Mouse (Mus musculus) spleen, adult 2 months (tissue): ENCODE measurements at regions not wholly inside any gene's neighbourhood (a gene's known extent, or its start where the extent isn't known, plus 50 kb on each side); places are given as distances from the start of the nearest gene placed in this dataset.

Experiments used
- DNase-seq, 2 experiments: peaks; one replicate each; pipeline versions ENCODE4 v3.0.0 to v3.0.0-alpha.2; 2012 to 2021; ENCODE audit warnings: low spot score in 2 of 2, low read depth in 1 of 2
- H3K27ac ChIP-seq: fragments of 200-500 bp; 2 replicates; pipeline ENCODE4 v1.5.1; 2012; ENCODE audit warnings: low read length, inconsistent platforms; ENCODE audit not compliant: insufficient read depth
- H3K27me3 ChIP-seq: fragments of 200-500 bp; 2 replicates; pipeline ENCODE4 v1.6.1; 2012; ENCODE audit warnings: mild to moderate bottlenecking, moderate library complexity, low read length, inconsistent platforms; ENCODE audit not compliant: control insufficient read depth, insufficient read depth
- H3K36me3 ChIP-seq: fragments of 200-500 bp; 2 replicates; pipeline ENCODE4 v1.6.1; 2012; ENCODE audit warnings: mild to moderate bottlenecking, low read length, inconsistent platforms; ENCODE audit not compliant: control insufficient read depth, insufficient read depth
- H3K4me1 ChIP-seq: fragments of 200-500 bp; 2 replicates; pipeline ENCODE4 v1.6.1; 2011; ENCODE audit warnings: inconsistent platforms; ENCODE audit not compliant: control insufficient read depth, insufficient read depth, insufficient read length
- H3K4me3 ChIP-seq: fragments of 200-500 bp; 2 replicates; pipeline ENCODE4 v1.5.1; 2011; ENCODE audit warnings: mild to moderate bottlenecking, inconsistent platforms; ENCODE audit not compliant: insufficient read depth, insufficient read length; ENCODE audit errors: extremely low read depth
- CTCF ChIP-seq: fragments of 200-500 bp; IDR thresholded peaks from 2 replicates; pipeline ENCODE4 v1.5.1; 2011; ENCODE audit warnings: mild to moderate bottlenecking, inconsistent platforms; ENCODE audit not compliant: insufficient read depth, insufficient read length, insufficient replicate concordance; ENCODE audit errors: extremely low read depth
- POLR2A ChIP-seq: fragments of 200-500 bp; IDR thresholded peaks from 2 replicates; pipeline ENCODE4 v1.6.1; 2011; ENCODE audit warnings: low read depth, low read length, inconsistent platforms
- WGBS: fragments of 180-500 bp; shearing (Covaris S2); methylation state at CpG from one replicate; pipeline ENCODE4 v1.1.7; 2018; 5-methylcytosine and 5-hydroxymethylcytosine counted together

GRCm38 (mm10) chrX:12877506-12877905 lies 115.6 kb upstream of the Med14 start:
- H3K27me3 ChIP-seq: no peaks in the 10 kb centered on the region
- TF ChIP-seq CTCF: no peak
- no peak for TF ChIP-seq POLR2A
- 87% methylated on average over 4 of the region's 4 CpGs for WGBS

DNA sequence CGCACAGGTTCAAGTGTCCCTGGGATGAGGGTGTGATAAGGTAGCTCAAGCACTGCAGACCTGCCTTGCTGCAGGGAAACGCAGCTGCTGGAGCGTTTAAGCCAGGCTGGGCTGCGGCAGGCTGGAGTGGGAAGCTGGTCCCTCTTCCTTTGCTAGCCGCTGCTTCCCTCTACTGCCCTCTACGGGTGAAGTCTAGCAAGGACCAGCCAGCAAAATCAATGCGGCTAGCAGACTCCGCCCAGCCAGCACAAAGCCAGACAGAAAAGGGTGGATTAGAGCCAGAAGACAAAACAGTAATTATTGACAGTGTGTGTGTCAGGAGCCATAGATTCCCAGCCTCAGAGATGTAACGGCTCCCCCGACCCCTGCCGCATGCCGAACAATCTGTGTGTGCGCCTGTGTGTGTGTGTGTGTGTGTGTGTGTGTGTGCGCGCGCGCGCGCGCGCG lies 111.8 kb upstream of the Med14 start:
- Histone ChIP-seq H3K4me3 (peak overlapping the region; percentile 30), H3K27ac (no peak overlapping the region), H3K4me1 (no peaks in the 10 kb centered on the region), H3K36me3 (no peaks in the 10 kb centered on the region), H3K27me3 (no peaks in the 10 kb centered on the region)
- DNase-seq: peak; percentile 27 to 46
- TF ChIP-seq POLR2A: no peak
- TF ChIP-seq CTCF: peak; percentile 34; the same call in 1 of the 2 replicates
- WGBS: 61% methylated on average over 22 of the region's 22 CpGs

More at GRCm38 (mm10) chrX:12877506-12877905, 115.6 kb upstream of the Med14 start:
- H3K27ac ChIP-seq: no peak overlapping the region
- no peaks in the 10 kb centered on the region for H3K36me3 ChIP-seq
- H3K4me3 ChIP-seq: no peak overlapping the region
- no peaks in the 10 kb centered on the region for H3K4me1 ChIP-seq
- no peak for DNase-seq

DNA sequence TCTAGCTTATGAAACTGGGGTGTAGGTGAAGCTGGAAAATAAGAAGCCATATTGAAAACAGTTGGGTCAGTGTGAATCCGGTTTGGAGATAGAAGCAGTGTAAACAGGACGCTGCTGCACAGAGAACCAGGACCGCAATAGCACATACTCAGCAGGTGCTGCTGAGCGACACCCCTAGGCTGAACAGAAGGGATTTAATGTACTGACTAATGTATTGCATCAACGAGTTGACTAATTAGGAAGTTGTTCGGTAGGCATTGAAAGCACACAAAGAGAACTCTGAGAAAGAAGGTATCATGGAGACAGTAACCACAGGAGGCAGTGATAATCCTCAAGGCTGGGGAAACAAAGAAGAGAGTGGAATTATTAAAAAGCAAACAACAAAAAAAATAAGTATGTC lies 111.4 kb upstream of the Med14 start:
- no peak for TF ChIP-seq CTCF
- TF ChIP-seq POLR2A: no peak
- 58% methylated on average over 6 of the region's 6 CpGs for WGBS
- no peaks in the 10 kb centered on the region for H3K4me1 ChIP-seq
- no peak overlapping the region for H3K4me3 ChIP-seq
- H3K27ac ChIP-seq: no peak overlapping the region
- H3K36me3 ChIP-seq: no peaks in the 10 kb centered on the region
- no peaks in the 10 kb centered on the region for H3K27me3 ChIP-seq
- DNase-seq: no peak

- Histone ChIP-seq H3K4me3 (no peak overlapping the region), H3K27me3 (no peaks in the 10 kb centered on the region), H3K4me1 (no peaks in the 10 kb centered on the region), H3K27ac (no peak overlapping the region), H3K36me3 (no peaks in the 10 kb centered on the region)
- 84% methylated on average over 5 of the region's 5 CpGs for WGBS
- TF ChIP-seq CTCF: no peak
- TF ChIP-seq POLR2A: no peak
- no peak for DNase-seq
Observed at GRCm38 (mm10) chrX:12866885-12867498, 105.1 kb upstream of the Med14 start.

DNA sequence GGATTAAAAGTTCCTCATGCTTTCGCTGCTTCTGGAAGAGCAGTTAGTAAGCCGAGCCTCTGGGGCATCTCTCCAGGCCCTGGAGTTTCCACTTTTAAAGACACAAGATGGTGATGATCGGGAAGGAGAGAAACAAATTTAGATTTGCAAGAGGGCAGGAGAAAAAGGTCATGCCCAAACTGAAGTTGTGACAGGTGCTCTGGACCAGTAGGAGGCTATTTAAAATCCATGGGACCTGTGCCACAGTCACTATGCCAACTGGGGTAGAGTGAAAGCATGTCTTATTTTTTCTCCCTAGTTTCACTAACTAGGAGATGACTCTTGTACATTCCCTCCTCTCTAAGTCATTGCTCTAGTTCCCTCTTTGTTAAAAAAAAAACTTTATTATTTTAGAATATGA lies 104.3 kb upstream of the Med14 start:
- no peak for DNase-seq
- 90% methylated on average over 3 of the region's 3 CpGs for WGBS
- TF ChIP-seq CTCF (no peak), POLR2A (no peak)
- no peak overlapping the region for H3K4me3 ChIP-seq
- no peaks in the 10 kb centered on the region for H3K36me3 ChIP-seq
- no peak overlapping the region for H3K27ac ChIP-seq
- H3K4me1 ChIP-seq: no peaks in the 10 kb centered on the region
- H3K27me3 ChIP-seq: no peaks in the 10 kb centered on the region

DNA sequence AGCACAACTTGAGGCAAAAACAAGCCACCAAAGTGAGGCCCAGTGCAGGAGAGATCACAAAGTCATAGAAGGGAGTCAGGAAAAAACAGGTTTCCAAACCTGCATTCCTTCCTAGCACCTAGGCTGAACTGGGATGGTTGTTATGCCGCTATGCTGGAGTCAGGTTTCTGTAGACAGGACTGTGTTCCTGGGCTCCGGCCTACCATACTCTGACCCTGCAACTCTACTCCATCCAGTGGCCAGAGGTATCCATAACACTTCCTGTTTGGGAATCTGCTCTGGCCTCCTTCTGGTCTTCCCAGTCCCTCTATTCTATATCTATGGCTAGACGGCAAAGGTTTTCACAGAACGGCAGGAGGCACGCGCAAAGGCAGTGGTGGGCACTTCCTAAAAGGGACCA lies 98.3 kb upstream of the Med14 start:
- TF ChIP-seq CTCF (no peak), POLR2A (no peak)
- DNase-seq: no peak
- H3K4me1 ChIP-seq: no peaks in the 10 kb centered on the region
- H3K27ac ChIP-seq: no peak overlapping the region
- H3K36me3 ChIP-seq: no peaks in the 10 kb centered on the region
- H3K27me3 ChIP-seq: no peaks in the 10 kb centered on the region
- WGBS: 90% methylated on average over 6 of the region's 6 CpGs
- H3K4me3 ChIP-seq: no peak overlapping the region

GRCm38 (mm10) chrX:12858757-12859156 lies 96.9 kb upstream of the Med14 start:
- Histone ChIP-seq H3K27me3 (no peaks in the 10 kb centered on the region), H3K4me1 (no peaks in the 10 kb centered on the region), H3K4me3 (no peak overlapping the region), H3K27ac (no peak overlapping the region), H3K36me3 (no peaks in the 10 kb centered on the region)
- no peak for DNase-seq
- 83% methylated on average over 2 of the region's 2 CpGs for WGBS
- TF ChIP-seq CTCF (no peak), POLR2A (no peak)
